Mouse (Mus musculus): Measurements from ENCODE around the gene Carhsp1. TPM values are rescaled to one million over a fixed set of nuclear protein-coding genes. Genes with fewer than 3 reads are reported as not detected.

The Carhsp1 gene
- total RNA-seq, 4 experiments from 2014 or later, result 22.4 to 29.6 (median 24.0) TPM

DNA sequence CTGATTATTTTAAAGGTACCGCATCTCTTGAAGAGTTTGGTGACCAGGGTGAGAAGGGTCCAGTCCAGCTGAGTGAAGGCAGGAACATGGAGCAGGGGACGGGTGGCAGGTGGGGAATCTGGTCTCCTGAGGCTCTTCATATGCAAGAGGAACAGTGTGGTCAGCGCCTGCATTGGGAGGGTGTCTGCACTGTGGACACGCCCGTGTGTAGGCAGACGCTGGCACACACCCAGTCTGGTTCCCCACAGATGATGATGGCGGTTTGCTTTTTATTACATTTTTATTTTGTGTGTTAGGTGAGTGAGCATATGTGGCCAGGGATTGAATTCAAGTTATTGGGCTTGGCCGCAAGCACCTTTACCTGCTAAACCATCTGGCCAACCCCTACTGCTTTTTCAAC is 3.6 kb upstream of the Carhsp1 start:
- no peak for DNase-seq (ENCODE audit: low spot score in 2 of 2)

GRCm38 (mm10) chr16:8674165-8674564 is 2.2 kb upstream of the Carhsp1 start:
- no peak for DNase-seq (ENCODE audit: low spot score in 2 of 2)

DNA sequence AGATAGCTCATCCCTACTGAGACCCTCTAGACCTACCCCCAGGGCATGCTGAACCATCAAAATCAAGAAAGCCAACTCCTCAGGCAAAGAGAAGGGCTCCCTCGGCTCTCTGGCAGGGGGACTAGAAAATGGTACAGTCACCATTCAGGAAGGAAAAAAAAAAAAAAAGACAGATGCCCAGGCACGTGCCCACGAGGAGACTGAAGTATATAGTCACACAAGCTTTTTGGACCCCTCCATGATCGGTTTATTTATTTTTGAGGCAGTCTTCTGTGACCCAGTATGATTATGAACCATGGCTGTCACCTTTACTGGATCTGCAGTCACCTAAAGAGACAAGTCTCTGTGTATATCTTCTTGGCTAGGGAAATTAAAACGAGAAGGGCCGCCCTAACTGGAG is 1.4 kb upstream of the Carhsp1 start:
- no peak for DNase-seq (ENCODE audit: low spot score in 2 of 2)

GRCm38 (mm10) chr16:8672811-8673210 is 856 bp upstream of the Carhsp1 start:
- no peak for DNase-seq (ENCODE audit: low spot score in 2 of 2)

DNA sequence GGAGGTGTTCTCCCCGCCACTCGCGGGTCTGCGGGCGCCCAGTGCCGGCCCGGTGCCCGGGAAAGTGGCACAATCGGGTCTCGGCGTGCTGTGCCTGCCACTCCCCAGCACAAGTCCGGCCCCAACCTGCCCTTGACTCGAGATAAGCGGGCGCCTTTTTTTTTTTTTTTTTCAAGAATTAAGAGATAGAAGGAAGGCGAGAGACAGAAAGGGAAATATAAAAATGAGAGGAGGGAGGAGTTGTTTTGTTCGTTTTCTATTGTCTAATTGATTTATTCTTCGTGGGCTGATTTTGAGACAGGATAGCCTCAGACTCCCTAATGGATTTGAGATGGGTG is 364 bp upstream of the Carhsp1 start:
- DNase-seq (ENCODE audit: low spot score in 2 of 2), result no peak

DNA sequence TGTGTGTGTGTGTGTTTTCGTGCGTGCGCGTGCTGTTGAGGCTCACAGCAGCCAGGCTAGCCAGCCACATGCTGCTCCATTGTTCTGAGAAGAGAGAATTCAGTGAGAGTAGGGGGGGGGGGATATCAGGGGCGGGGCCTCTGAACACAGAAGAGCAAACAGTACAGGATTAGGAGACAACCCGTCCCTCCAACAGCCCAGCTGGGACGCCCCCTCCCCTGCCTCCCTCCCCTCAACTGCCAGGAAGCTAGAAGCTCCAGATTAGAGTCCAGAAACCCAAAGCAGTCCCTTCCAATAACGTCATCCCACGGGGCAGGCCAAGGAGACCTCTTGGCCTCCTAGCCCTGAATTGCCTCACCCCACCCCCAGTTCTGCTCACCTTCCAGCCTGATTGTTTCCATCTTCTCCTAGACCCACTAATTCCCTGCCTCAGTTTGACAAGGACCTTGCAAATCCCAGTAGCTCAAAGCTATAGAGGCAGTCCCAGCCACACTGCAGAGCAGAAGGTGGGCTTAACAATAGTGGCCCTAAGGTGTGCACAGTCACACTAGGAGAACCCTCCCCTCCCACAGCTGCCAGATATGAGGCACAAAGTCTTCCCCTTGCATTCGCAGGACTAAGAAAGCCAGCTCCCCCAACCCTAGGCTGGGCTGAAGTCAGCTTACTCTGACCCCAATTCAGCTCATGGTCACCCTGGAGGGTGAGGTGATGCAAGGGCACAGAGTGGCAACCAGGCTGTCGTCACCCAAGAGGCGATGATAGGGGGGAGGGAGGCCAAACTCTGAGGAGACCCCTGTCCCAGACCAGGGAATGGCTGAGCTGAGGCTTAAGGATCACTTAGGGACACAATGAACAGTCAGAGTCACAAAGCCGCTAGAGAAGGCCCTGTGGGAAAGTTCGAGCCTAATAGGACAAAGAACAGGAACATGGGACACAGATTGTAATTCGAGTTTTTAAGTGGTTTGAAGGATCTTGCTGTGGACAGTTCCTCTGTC is 1.6 kb downstream of the Carhsp1 start:
- DNase-seq (ENCODE audit: low spot score in 2 of 2), result no peak

DNA sequence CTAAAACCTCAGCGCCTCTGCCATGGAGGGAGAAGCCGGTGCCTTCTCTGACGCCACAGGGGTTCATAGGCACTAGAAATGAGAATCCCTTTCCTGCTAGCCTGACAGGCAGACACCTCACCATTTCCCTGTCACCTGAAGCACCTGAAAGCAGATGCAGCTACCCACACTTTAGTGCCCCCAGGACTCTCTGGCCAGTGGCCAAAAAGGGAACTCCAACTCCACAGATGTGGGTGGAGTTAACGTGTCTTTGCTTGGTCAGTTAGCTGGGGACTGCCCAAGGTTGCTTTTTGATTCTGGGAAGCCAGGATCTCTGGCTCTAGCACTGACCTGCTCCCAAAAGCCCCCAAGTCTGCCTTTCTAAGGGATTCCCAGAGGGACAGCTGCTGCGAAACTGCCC is 2.5 kb downstream of the Carhsp1 start:
- DNase-seq (ENCODE audit: low spot score in 2 of 2), result no peak

GRCm38 (mm10) chr16:8668386-8668785 is 3.6 kb downstream of the Carhsp1 start:
- no peak for DNase-seq (ENCODE audit: low spot score in 2 of 2)

GRCm38 (mm10) chr16:8667814-8668213 is 4.1 kb downstream of the Carhsp1 start:
- DNase-seq (ENCODE audit: low spot score in 2 of 2), result no peak

DNA sequence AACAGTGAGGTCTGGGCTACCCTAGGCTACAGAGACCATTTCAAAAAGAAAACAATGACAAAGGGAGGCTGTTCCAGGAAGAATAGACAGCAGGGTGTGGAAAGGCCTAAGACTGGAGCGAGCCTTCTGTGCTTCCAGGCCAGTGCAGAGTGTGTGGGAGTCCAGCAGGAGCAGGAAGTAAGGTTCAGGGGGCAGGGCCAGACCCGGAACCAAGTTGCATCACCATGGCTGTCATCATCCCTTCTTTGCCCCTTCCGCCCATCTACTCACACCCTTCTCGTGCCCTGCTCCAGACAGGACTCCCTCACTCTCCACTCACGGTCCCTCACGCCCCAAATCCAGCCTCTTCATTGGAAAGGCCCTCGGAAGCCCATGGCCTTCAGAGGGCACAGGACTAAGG is 4.7 kb downstream of the Carhsp1 start:
- no peak for DNase-seq (ENCODE audit: low spot score in 2 of 2)

DNA sequence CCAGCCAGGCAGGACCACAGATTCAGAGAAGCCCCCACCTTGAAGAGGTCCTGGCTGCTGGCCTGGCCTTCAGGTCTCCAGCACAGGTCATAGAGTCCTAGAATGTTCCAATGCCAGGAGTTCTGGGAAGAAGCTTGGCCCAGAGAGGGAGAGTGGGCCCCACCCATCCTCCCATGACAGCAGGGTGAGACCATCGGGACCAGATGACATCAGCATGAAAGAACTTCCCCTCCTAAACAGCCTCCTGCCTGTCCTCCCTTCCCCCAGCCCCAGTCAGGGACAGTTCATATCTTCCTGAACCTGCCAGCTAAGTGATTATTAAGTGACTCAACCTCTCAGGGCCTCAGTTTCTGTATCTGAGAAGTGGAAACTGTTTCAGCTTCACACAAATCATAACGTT is 5.5 kb downstream of the Carhsp1 start:
- DNase-seq (ENCODE audit: low spot score in 2 of 2), result no peak

DNA sequence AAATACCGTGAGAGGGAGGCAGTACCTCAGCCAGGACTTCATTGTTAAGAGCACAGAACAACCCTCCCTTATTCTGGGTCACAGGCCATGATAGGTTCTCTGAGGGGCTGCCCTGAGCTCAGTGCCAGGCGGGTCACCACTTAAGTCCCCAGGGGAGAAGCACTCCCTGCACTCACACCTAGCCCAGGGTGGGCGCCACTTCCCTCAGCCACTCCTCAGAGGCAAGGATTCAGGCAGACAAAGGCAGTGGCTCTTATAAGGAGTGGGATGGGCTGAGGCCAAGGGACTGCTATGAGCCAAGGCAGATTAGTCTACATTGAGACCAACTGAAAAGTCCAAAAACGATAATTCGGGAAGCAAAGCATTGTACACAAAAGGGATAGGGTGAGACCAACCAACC is 6.6 kb downstream of the Carhsp1 start:
- DNase-seq (ENCODE audit: low spot score in 2 of 2), result no peak

DNA sequence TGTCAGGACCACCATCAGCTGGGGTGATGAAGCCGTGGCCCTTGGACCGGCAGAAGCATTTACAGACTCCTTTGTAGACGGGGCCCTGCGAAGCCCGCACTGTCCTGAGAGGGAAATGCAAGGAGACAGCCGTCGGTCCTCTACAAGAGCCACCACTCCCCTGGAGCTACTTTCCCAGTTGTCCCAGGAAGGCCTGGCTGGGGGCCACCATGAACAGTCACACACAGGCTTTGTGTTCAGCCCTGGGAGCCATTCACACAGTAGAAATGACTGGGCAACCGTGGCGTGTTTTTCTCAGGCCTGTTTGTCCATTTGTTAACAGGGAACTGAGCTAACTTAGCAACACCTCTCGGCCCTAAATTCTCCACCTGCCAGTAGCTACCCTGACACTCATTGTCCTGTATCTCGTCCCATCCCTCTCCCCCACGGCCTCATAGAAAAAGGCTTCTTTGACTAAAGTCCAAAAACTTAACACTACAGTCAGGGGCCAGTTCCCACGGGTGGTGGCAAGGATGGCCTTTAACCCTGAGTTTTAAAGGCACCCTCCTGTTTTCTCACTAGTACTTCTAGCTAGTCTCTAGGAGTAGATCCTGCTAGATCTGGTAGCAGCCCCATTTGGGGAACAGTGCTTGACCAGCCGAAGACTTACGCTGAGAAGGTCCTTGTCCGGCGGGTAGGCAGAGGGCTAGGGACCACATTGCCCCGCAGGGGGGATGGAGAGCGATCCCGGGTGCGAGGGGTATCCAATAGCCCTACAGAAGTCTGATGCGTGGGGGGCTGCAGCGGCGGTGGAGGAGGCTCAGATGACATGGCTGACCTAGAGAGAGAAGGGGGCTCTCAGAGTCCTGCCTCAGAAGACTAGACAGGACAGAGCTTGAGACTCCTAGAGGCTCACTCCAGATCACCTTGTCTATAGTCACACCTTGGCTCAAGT is 8.1 kb downstream of the Carhsp1 start:
- DNase-seq (ENCODE audit: low spot score in 2 of 2), result peak in 1 of 2 experiments; percentile 41

GRCm38 (mm10) chr16:8663022-8663421 is 8.9 kb downstream of the Carhsp1 start:
- no peak for DNase-seq (ENCODE audit: low spot score in 2 of 2)

DNA sequence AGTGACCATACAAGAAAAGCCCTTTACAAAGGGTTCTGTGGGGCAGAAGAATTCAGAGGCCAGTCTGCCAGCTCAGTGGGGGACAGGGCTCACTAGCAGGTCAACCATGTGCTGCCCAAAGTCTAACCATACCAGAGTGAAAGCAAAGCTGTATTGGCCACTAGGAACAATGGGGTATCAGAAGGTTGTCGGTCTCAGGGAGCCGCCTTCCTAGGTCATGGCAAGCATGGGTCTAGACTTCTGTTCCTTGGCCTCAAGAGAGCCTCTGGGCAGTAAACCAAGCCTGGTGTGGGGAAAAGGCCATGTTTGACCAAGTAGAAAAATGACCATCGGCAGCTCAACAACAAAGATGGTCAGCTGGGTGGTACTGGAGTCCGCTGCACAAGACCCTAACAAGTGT is 13.2 kb downstream of the Carhsp1 start:
- DNase-seq (ENCODE audit: low spot score in 2 of 2), result no peak

GRCm38 (mm10) chr16:8658349-8658748 is 13.6 kb downstream of the Carhsp1 start:
- DNase-seq (ENCODE audit: low spot score in 2 of 2), result no peak

DNA sequence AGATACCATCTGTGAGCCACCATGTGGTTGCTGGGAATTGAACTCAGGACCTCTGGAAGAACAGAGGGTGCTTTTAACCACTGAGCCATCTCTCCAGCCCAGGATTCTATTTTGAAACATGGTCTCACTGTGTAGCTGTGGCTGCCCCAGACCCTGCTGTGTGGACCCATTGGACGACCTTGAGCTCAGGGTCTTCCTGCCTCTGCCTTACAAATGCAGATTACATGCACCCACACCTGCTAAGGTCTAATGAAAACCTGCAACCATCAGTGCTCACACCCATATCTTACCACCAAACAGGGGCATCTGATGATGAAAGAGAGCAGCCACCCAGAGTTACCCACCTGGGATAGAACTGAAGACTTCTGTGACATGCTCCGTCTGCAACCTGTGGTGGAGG is 15.7 kb downstream of the Carhsp1 start:
- no peak for DNase-seq (ENCODE audit: low spot score in 2 of 2)

GRCm38 (mm10) chr16:8655599-8655998 is 16.4 kb downstream of the Carhsp1 start:
- DNase-seq (ENCODE audit: low spot score in 2 of 2), result no peak

- no peak for DNase-seq (ENCODE audit: low spot score in 2 of 2)
Measured at GRCm38 (mm10) chr16:8655108-8655507, 16.8 kb downstream of the Carhsp1 start.

- DNase-seq (ENCODE audit: low spot score in 2 of 2), result no peak
Measured at GRCm38 (mm10) chr16:8650007-8650406, 21.9 kb downstream of the Carhsp1 start.

DNA sequence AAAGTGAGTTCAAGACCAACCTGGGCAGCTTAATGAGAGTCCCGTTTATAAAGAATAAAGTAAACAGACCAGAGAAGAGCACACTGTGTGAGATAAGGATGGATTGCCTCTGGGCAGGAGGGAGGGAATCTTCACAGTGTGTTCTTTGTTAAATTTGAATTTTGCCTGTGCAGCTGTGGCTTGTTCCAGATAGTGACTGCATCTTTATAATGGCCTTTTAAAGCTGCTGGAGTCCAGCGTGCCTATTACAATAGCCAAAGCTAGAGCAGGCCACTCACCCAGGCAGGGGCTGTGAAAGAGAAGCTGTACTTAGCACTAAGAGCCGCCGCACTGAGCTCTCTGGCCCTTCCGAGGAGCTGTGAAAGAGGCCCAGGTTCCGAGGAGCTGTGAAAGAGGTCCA is 26.4 kb downstream of the Carhsp1 start:
- DNase-seq (ENCODE audit: low spot score in 2 of 2), result no peak

GRCm38 (mm10) chr16:8643855-8644254 is 28.1 kb downstream of the Carhsp1 start:
- peak in 1 of 2 experiments; percentile 40 for DNase-seq (ENCODE audit: low spot score in 2 of 2)
